Mouse (Mus musculus): Measurements from ENCODE around the gene 2410002F23Rik. TPM values are rescaled to one million over a fixed set of nuclear protein-coding genes. Genes with fewer than 3 reads are reported as not detected.
A peak's percentile ranks its signal among the peaks of the same experiment; 100 is the strongest.
"Not testable (repeated sequence)": the region's sequence is repeated elsewhere in the genome, so short reads cannot be mapped to it uniquely, and the experiment has no call there.

The 2410002F23Rik gene
- polyA plus RNA-seq, 1 experiment from 2014 or later: 51.3 TPM

GRCm38 (mm10) chr7:44246984-44247470, 505 bp downstream of the 2410002F23Rik start:
- peak overlapping the region; percentile 92 for H3K27ac ChIP-seq (ENCODE audit: low read length)
- H3K4me1 ChIP-seq (ENCODE audit: insufficient read depth, low read depth, low read length): peaks cover 7% of the 10 kb centered on the region; the same call in 1 of the 2 replicates
- no peaks in the 10 kb centered on the region; the same call in 1 of the 2 replicates for H3K36me3 ChIP-seq (ENCODE audit: insufficient read depth, low read length)
- ATAC-seq (peak; percentile 42), DNase-seq (ENCODE audit: low spot score) (peak; percentile 66)
- H3K9ac ChIP-seq (replicated peaks; ENCODE audit: low read depth): peak overlapping the region; percentile 93
- no peaks in the 10 kb centered on the region for H3K9me3 ChIP-seq (ENCODE audit: low read length)
- no peak for TF ChIP-seq CTCF (IDR thresholded peaks at IDR 0.05)
- TF ChIP-seq EP300 (IDR thresholded peaks at IDR 0.05): no peak
- H3K4me2 ChIP-seq (replicated peaks; ENCODE audit: low read depth, low read length): peak overlapping the region; percentile 74
- 6% methylated on average over 20 of the region's 23 CpGs for WGBS
- H3K27me3 ChIP-seq (replicated peaks; ENCODE audit: insufficient read depth, low read length): no peaks in the 10 kb centered on the region
- H3K4me3 ChIP-seq (ENCODE audit: low read depth, low read length): peak overlapping the region; percentile 81

GRCm38 (mm10) chr7:44247971-44248370, 1.4 kb downstream of the 2410002F23Rik start:
- Histone ChIP-seq H3K9me3 (ENCODE audit: low read length) (no peaks in the 10 kb centered on the region), H3K36me3 (ENCODE audit: insufficient read depth, low read length) (no peaks in the 10 kb centered on the region; the same call in 1 of the 2 replicates), H3K27ac (ENCODE audit: low read length) (no peak overlapping the region), H3K4me3 (ENCODE audit: low read depth, low read length) (no peak overlapping the region), H3K4me1 (ENCODE audit: insufficient read depth, low read depth, low read length) (peaks cover 7% of the 10 kb centered on the region; the same call in 1 of the 2 replicates), H3K4me2 (replicated peaks; ENCODE audit: low read depth, low read length) (no peak overlapping the region), H3K9ac (replicated peaks; ENCODE audit: low read depth) (no peak overlapping the region), H3K27me3 (replicated peaks; ENCODE audit: insufficient read depth, low read length) (no peaks in the 10 kb centered on the region)
- no peak for ATAC-seq
- TF ChIP-seq EP300 (IDR thresholded peaks at IDR 0.05): no peak
- TF ChIP-seq CTCF (IDR thresholded peaks at IDR 0.05): no peak
- no peak for DNase-seq (ENCODE audit: low spot score)
- WGBS: 76% methylated on average over 2 of the region's 2 CpGs

- TF ChIP-seq CTCF (IDR thresholded peaks at IDR 0.05): no peak
- TF ChIP-seq EP300 (IDR thresholded peaks at IDR 0.05): no peak
- Histone ChIP-seq H3K4me1 (ENCODE audit: insufficient read depth, low read depth, low read length) (peaks cover 7% of the 10 kb centered on the region; the same call in 1 of the 2 replicates), H3K4me3 (ENCODE audit: low read depth, low read length) (no peak overlapping the region), H3K4me2 (replicated peaks; ENCODE audit: low read depth, low read length) (no peak overlapping the region), H3K9ac (replicated peaks; ENCODE audit: low read depth) (no peak overlapping the region), H3K27ac (ENCODE audit: low read length) (no peak overlapping the region), H3K9me3 (ENCODE audit: low read length) (no peaks in the 10 kb centered on the region), H3K27me3 (replicated peaks; ENCODE audit: insufficient read depth, low read length) (no peaks in the 10 kb centered on the region), H3K36me3 (ENCODE audit: insufficient read depth, low read length) (no peaks in the 10 kb centered on the region; the same call in 1 of the 2 replicates)
- DNase-seq (ENCODE audit: low spot score) (no peak), ATAC-seq (no peak)
- 88% methylated on average over 4 of the region's 4 CpGs for WGBS
These were observed 2.7 kb downstream of the 2410002F23Rik start for GRCm38 (mm10) chr7:44249248-44249647.

- not testable (repeated sequence) for H3K4me1 ChIP-seq (ENCODE audit: insufficient read depth, low read depth, low read length); H3K9ac ChIP-seq (replicated peaks; ENCODE audit: low read depth); H3K36me3 ChIP-seq (ENCODE audit: insufficient read depth, low read length); H3K27ac ChIP-seq (ENCODE audit: low read length); ATAC-seq; H3K4me3 ChIP-seq (ENCODE audit: low read depth, low read length); H3K4me2 ChIP-seq (replicated peaks; ENCODE audit: low read depth, low read length); H3K27me3 ChIP-seq (replicated peaks; ENCODE audit: insufficient read depth, low read length); DNase-seq (ENCODE audit: low spot score); H3K9me3 ChIP-seq (ENCODE audit: low read length)
- WGBS: 88% methylated on average over 17 of the region's 17 CpGs
These were observed 4.3 kb downstream of the 2410002F23Rik start for GRCm38 (mm10) chr7:44250732-44251275.

- no peak for ATAC-seq
These were observed 6.6 kb downstream of the 2410002F23Rik start for GRCm38 (mm10) chr7:44253023-44253616.

GRCm38 (mm10) chr7:44254930-44255329, 8.4 kb downstream of the 2410002F23Rik start:
- DNase-seq (ENCODE audit: low spot score): no peak
- no peaks in the 10 kb centered on the region for H3K27me3 ChIP-seq (replicated peaks; ENCODE audit: insufficient read depth, low read length)
- no peak overlapping the region for H3K4me2 ChIP-seq (replicated peaks; ENCODE audit: low read depth, low read length)
- H3K9ac ChIP-seq (replicated peaks; ENCODE audit: low read depth): no peak overlapping the region
- TF ChIP-seq CTCF (IDR thresholded peaks at IDR 0.05) (no peak), EP300 (IDR thresholded peaks at IDR 0.05) (no peak)
- H3K9me3 ChIP-seq (ENCODE audit: low read length): no peaks in the 10 kb centered on the region
- H3K27ac ChIP-seq (ENCODE audit: low read length): no peak overlapping the region
- 47% methylated on average over 6 of the region's 6 CpGs for WGBS
- no peaks in the 10 kb centered on the region; the same call in 1 of the 2 replicates for H3K36me3 ChIP-seq (ENCODE audit: insufficient read depth, low read length)
- peak; percentile 27; the same call in 1 of the 2 replicates for ATAC-seq
- H3K4me3 ChIP-seq (ENCODE audit: low read depth, low read length): no peak overlapping the region
- H3K4me1 ChIP-seq (ENCODE audit: insufficient read depth, low read depth, low read length): no peaks in the 10 kb centered on the region

More at GRCm38 (mm10) chr7:44253023-44253616, 6.6 kb downstream of the 2410002F23Rik start:
- H3K9ac ChIP-seq (replicated peaks; ENCODE audit: low read depth): no peak overlapping the region
- DNase-seq (ENCODE audit: low spot score): no peak
- H3K27ac ChIP-seq (ENCODE audit: low read length): no peak overlapping the region
- no peak overlapping the region for H3K4me2 ChIP-seq (replicated peaks; ENCODE audit: low read depth, low read length)
- no peak overlapping the region for H3K4me3 ChIP-seq (ENCODE audit: low read depth, low read length)
- no peaks in the 10 kb centered on the region for H3K27me3 ChIP-seq (replicated peaks; ENCODE audit: insufficient read depth, low read length)
- no peaks in the 10 kb centered on the region for H3K4me1 ChIP-seq (ENCODE audit: insufficient read depth, low read depth, low read length)
- WGBS: 55% methylated on average over 15 of the region's 15 CpGs
- no peak for TF ChIP-seq CTCF (IDR thresholded peaks at IDR 0.05)
- no peak for TF ChIP-seq EP300 (IDR thresholded peaks at IDR 0.05)
- H3K36me3 ChIP-seq (ENCODE audit: insufficient read depth, low read length): no peaks in the 10 kb centered on the region; the same call in 1 of the 2 replicates
- H3K9me3 ChIP-seq (ENCODE audit: low read length): no peaks in the 10 kb centered on the region
